Mouse (Mus musculus) embryonic facial prominence, embryonic 15.5 days (tissue): ENCODE results near the gene Uqcrq. TPM values are rescaled to one million over a fixed set of nuclear protein-coding genes. Genes with fewer than 3 reads are reported as not detected.
"Not testable (repeated sequence)": the region's sequence is repeated elsewhere in the genome, so short reads cannot be mapped to it uniquely, and the experiment has no call there.

Experiments used
- ATAC-seq: fragments of 200-750 bp; cut with Nextera tagmentation; 2 replicates; pipeline ENCODE4 v1.8.0; 2017; ENCODE audit warnings: low read depth, moderate TSS enrichment; ENCODE audit not compliant: insufficient number of reproducible peaks, low FRiP score, low TSS enrichment
- H3K27ac ChIP-seq: fragments of 300-500 bp; sonication (generic); replicated peaks from 2 replicates; pipeline ENCODE4 v1.5.1; 2015; ENCODE audit warnings: mild to moderate bottlenecking, inconsistent platforms
- H3K27me3 ChIP-seq: fragments of 300-500 bp; sonication (generic); 2 replicates; pipeline ENCODE4 v1.6.1; 2015; ENCODE audit warnings: inconsistent platforms
- H3K36me3 ChIP-seq: fragments of 300-500 bp; sonication (generic); 2 replicates; pipeline ENCODE4 v1.6.1; 2015; ENCODE audit warnings: mild to moderate bottlenecking, inconsistent platforms
- H3K4me1 ChIP-seq: fragments of 300-500 bp; sonication (generic); 2 replicates; pipeline ENCODE4 v1.6.1; 2015; ENCODE audit warnings: inconsistent platforms
- H3K4me2 ChIP-seq: fragments of 300-500 bp; sonication (generic); replicated peaks from 2 replicates; pipeline ENCODE4 v1.6.1; 2015; ENCODE audit warnings: mild to moderate bottlenecking, inconsistent platforms
- H3K4me3 ChIP-seq: fragments of 300-500 bp; sonication (generic); replicated peaks from 2 replicates; pipeline ENCODE4 v1.5.1; 2015; ENCODE audit warnings: mild to moderate bottlenecking, inconsistent platforms
- H3K9ac ChIP-seq: fragments of 300-500 bp; sonication (generic); 2 replicates; pipeline ENCODE4 v1.6.1; 2015; ENCODE audit warnings: inconsistent platforms
- H3K9me3 ChIP-seq: fragments of 300-500 bp; sonication (generic); replicated peaks from 2 replicates; pipeline ENCODE4 v1.6.1; 2016; ENCODE audit warnings: inconsistent platforms
- WGBS: fragments of 180-500 bp; shearing (Covaris S2); methylation state at CpG from one replicate; pipeline ENCODE4 v1.1.7; 2015; 5-methylcytosine and 5-hydroxymethylcytosine counted together
- polyA plus RNA-seq: library from polyadenylated mRNA; unstranded; fragments of >200 nt; fragmentation: Nextera tagmentation; extraction: Ambion mirVana; gene quantifications from 2 replicates; pipeline ENCODE4 v1.2.1, GENCODE M21; 2015

Uqcrq gene
- polyA plus RNA-seq, 1 experiment from 2014 or later = 535 TPM

- WGBS = under 1% methylated on average over 34 of the region's 34 CpGs
- peak; percentile 30 for ATAC-seq
These were observed 346 bp downstream of the Uqcrq start for GRCm38 (mm10) chr11:53430300-53430669.

GRCm38 (mm10) chr11:53429182-53429581 is 1.4 kb downstream of the Uqcrq start:
- ATAC-seq = no peak
- H3K9ac ChIP-seq = no peak overlapping the region
- peak overlapping the region; percentile 85 for H3K4me3 ChIP-seq
- no peak overlapping the region for H3K27ac ChIP-seq
- no peaks in the 10 kb centered on the region for H3K27me3 ChIP-seq
- H3K36me3 ChIP-seq = peaks cover 14% of the 10 kb centered on the region
- peak overlapping the region; percentile 66 for H3K4me2 ChIP-seq
- peaks cover 16% of the 10 kb centered on the region for H3K4me1 ChIP-seq
- H3K9me3 ChIP-seq = no peaks in the 10 kb centered on the region

More at GRCm38 (mm10) chr11:53430300-53430669, 346 bp downstream of the Uqcrq start:
- Histone ChIP-seq H3K4me1 (peaks cover 16% of the 10 kb centered on the region), H3K9ac (peak overlapping the region; percentile 73), H3K9me3 (no peaks in the 10 kb centered on the region), H3K4me2 (peak overlapping the region; percentile 66), H3K27ac (peak overlapping the region; percentile 76), H3K4me3 (peak overlapping the region; percentile 85), H3K27me3 (no peaks in the 10 kb centered on the region), H3K36me3 (peaks cover 14% of the 10 kb centered on the region)

- ATAC-seq = no peak
- WGBS = 93% methylated on average over 5 of the region's 5 CpGs
- no peak overlapping the region for H3K4me3 ChIP-seq
- H3K9ac ChIP-seq = no peak overlapping the region
- H3K27me3 ChIP-seq = no peaks in the 10 kb centered on the region
- H3K4me2 ChIP-seq = no peak overlapping the region
- H3K4me1 ChIP-seq = peaks cover 16% of the 10 kb centered on the region
- H3K9me3 ChIP-seq = no peaks in the 10 kb centered on the region
- no peak overlapping the region for H3K27ac ChIP-seq
- peaks cover 14% of the 10 kb centered on the region for H3K36me3 ChIP-seq
These were observed 1.9 kb downstream of the Uqcrq start for GRCm38 (mm10) chr11:53428716-53429057.

GRCm38 (mm10) chr11:53427993-53428715 is 2.5 kb downstream of the Uqcrq start:
- Histone ChIP-seq H3K36me3 (peaks cover 14% of the 10 kb centered on the region), H3K9ac (no peak overlapping the region), H3K4me2 (no peak overlapping the region), H3K4me1 (peaks cover 16% of the 10 kb centered on the region), H3K27me3 (no peaks in the 10 kb centered on the region), H3K4me3 (no peak overlapping the region), H3K9me3 (no peaks in the 10 kb centered on the region), H3K27ac (no peak overlapping the region)
- ATAC-seq = no peak
- 93% methylated on average over 3 of the region's 3 CpGs for WGBS

- not testable (repeated sequence) for H3K4me2 ChIP-seq, H3K27ac ChIP-seq, ATAC-seq, H3K4me3 ChIP-seq, H3K27me3 ChIP-seq, H3K9ac ChIP-seq, H3K9me3 ChIP-seq
- peaks cover 16% of the 10 kb centered on the region for H3K4me1 ChIP-seq
- H3K36me3 ChIP-seq = peaks cover 14% of the 10 kb centered on the region
- 91% methylated on average over 3 of the region's 3 CpGs for WGBS
These were observed 3.7 kb downstream of the Uqcrq start for GRCm38 (mm10) chr11:53426914-53427313.

- Histone ChIP-seq H3K36me3 (peaks cover 18% of the 10 kb centered on the region), H3K4me2 (no peak overlapping the region), H3K4me3 (no peak overlapping the region), H3K9ac (no peak overlapping the region), H3K27me3 (no peaks in the 10 kb centered on the region), H3K4me1 (peaks cover 11% of the 10 kb centered on the region), H3K9me3 (no peaks in the 10 kb centered on the region), H3K27ac (no peak overlapping the region)
- WGBS = 86% methylated on average over 6 of the region's 6 CpGs
- no peak for ATAC-seq
These were observed 4.8 kb downstream of the Uqcrq start for GRCm38 (mm10) chr11:53425711-53426255.

- Histone ChIP-seq H3K9ac (no peak overlapping the region), H3K27me3 (no peaks in the 10 kb centered on the region), H3K4me1 (peaks cover 11% of the 10 kb centered on the region), H3K27ac (no peak overlapping the region), H3K4me3 (no peak overlapping the region), H3K4me2 (no peak overlapping the region), H3K36me3 (peaks cover 19% of the 10 kb centered on the region), H3K9me3 (no peaks in the 10 kb centered on the region)
- no peak for ATAC-seq
- 61% methylated on average over 3 of the region's 3 CpGs for WGBS
These were observed 5.4 kb downstream of the Uqcrq start for GRCm38 (mm10) chr11:53425251-53425650.

GRCm38 (mm10) chr11:53424826-53425225 is 5.8 kb downstream of the Uqcrq start:
- Histone ChIP-seq H3K36me3 (peaks cover 24% of the 10 kb centered on the region), H3K27ac (no peak overlapping the region; the same call in 1 of the 2 replicates), H3K9ac (no peak overlapping the region), H3K4me3 (no peak overlapping the region), H3K9me3 (no peaks in the 10 kb centered on the region), H3K4me2 (no peak overlapping the region), H3K4me1 (peaks cover 7% of the 10 kb centered on the region), H3K27me3 (no peaks in the 10 kb centered on the region)
- WGBS = 62% methylated on average over 2 of the region's 2 CpGs
- ATAC-seq = no peak

GRCm38 (mm10) chr11:53423036-53423435 is 7.6 kb downstream of the Uqcrq start, which contains the start of gene Leap2:
Gene Leap2, minus strand, starts transcription at chr11:53423170.
- Histone ChIP-seq H3K9ac (no peak within 1 kb of the TSS), H3K9me3 (no peaks in the 10 kb centered on the region), H3K27ac (no peak within 1 kb of the TSS), H3K27me3 (no peaks in the 10 kb centered on the region), H3K36me3 (peaks cover 30% of the 10 kb centered on the region), H3K4me1 (no peaks in the 10 kb centered on the region), H3K4me2 (no peak within 1 kb of the TSS), H3K4me3 (no peak within 1 kb of the TSS)
- 90% methylated on average over 4 of the region's 4 CpGs for WGBS
- ATAC-seq = no peak

GRCm38 (mm10) chr11:53418048-53418447 is 12.6 kb downstream of the Uqcrq start:
- H3K27ac ChIP-seq = no peak overlapping the region
- no peak for ATAC-seq
- H3K9me3 ChIP-seq = no peaks in the 10 kb centered on the region
- no peak overlapping the region for H3K9ac ChIP-seq
- H3K36me3 ChIP-seq = peaks cover 70% of the 10 kb centered on the region
- no peak overlapping the region for H3K4me3 ChIP-seq
- H3K4me2 ChIP-seq = no peak overlapping the region
- no peaks in the 10 kb centered on the region for H3K4me1 ChIP-seq
- no peaks in the 10 kb centered on the region for H3K27me3 ChIP-seq

GRCm38 (mm10) chr11:53413871-53414270 is 16.8 kb downstream of the Uqcrq start:
- Histone ChIP-seq H3K36me3 (peaks cover 91% of the 10 kb centered on the region), H3K4me1 (no peaks in the 10 kb centered on the region), H3K9me3 (no peaks in the 10 kb centered on the region), H3K4me2 (no peak overlapping the region), H3K9ac (no peak overlapping the region), H3K4me3 (no peak overlapping the region), H3K27me3 (no peaks in the 10 kb centered on the region), H3K27ac (no peak overlapping the region)
- 94% methylated on average over 4 of the region's 4 CpGs for WGBS
- no peak for ATAC-seq

GRCm38 (mm10) chr11:53411738-53412137 is 18.9 kb downstream of the Uqcrq start:
- no peak for ATAC-seq
- Histone ChIP-seq H3K9me3 (no peaks in the 10 kb centered on the region), H3K4me2 (no peak overlapping the region), H3K4me1 (no peaks in the 10 kb centered on the region), H3K36me3 (peaks cover 87% of the 10 kb centered on the region), H3K27me3 (no peaks in the 10 kb centered on the region), H3K4me3 (no peak overlapping the region), H3K9ac (no peak overlapping the region), H3K27ac (no peak overlapping the region)
